Mouse (Mus musculus) hindbrain, postnatal 0 days (tissue): ENCODE results near the gene Syt2. TPM values are rescaled to one million over a fixed set of nuclear protein-coding genes. Genes with fewer than 3 reads are reported as not detected.
A peak's percentile ranks its signal among the peaks of the same experiment; 100 is the strongest.

Experiments used
- ATAC-seq: fragments of 200-750 bp; cut with Nextera tagmentation; 2 replicates; pipeline ENCODE4 v1.8.0; 2017; ENCODE audit warnings: mild to moderate bottlenecking, moderate TSS enrichment, moderate library complexity
- DNase-seq: peaks from one replicate; pipeline ENCODE4 v3.0.0-alpha.2; 2015; ENCODE audit warnings: low spot score
- H3K27ac ChIP-seq: fragments of 300-500 bp; sonication (generic); 2 replicates; pipeline ENCODE4 v1.5.1; 2014; ENCODE audit warnings: mild to moderate bottlenecking
- H3K27me3 ChIP-seq: fragments of 300-500 bp; sonication (generic); 2 replicates; pipeline ENCODE4 v1.6.1; 2014; ENCODE audit warnings: low read length, mixed read lengths; ENCODE audit not compliant: insufficient read depth
- H3K36me3 ChIP-seq: fragments of 300-500 bp; sonication (generic); 2 replicates; pipeline ENCODE4 v1.6.1; 2014; ENCODE audit warnings: low read length, mixed read lengths; ENCODE audit not compliant: insufficient read depth
- H3K4me1 ChIP-seq: fragments of 300-500 bp; sonication (generic); 2 replicates; pipeline ENCODE4 v1.6.1; 2014; ENCODE audit warnings: antibody characterized with exemption, low read length, mixed read lengths; ENCODE audit not compliant: insufficient read depth
- H3K4me2 ChIP-seq: fragments of 300-500 bp; sonication (generic); 2 replicates; pipeline ENCODE4 v1.6.1; 2014; ENCODE audit warnings: low read depth, mild to moderate bottlenecking, low read length, moderate library complexity, mixed read lengths
- H3K4me3 ChIP-seq: fragments of 300-500 bp; sonication (generic); 2 replicates; pipeline ENCODE4 v1.5.1; 2014; ENCODE audit warnings: low read length
- H3K9ac ChIP-seq: fragments of 300-500 bp; sonication (generic); replicated peaks from 2 replicates; pipeline ENCODE4 v1.6.1; 2014; ENCODE audit warnings: mild to moderate bottlenecking, low read length, moderate library complexity, mixed read lengths
- H3K9me3 ChIP-seq: fragments of 300-500 bp; sonication (generic); 2 replicates; pipeline ENCODE4 v1.6.1; 2016; ENCODE audit warnings: low read length, mixed read lengths
- CTCF ChIP-seq: IDR thresholded peaks from 2 replicates; pipeline ENCODE4 v1.5.1; 2016; ENCODE audit warnings: antibody characterized with exemption, control low read depth, low read depth
- WGBS: fragments of 180-500 bp; shearing (Covaris S2); extraction: QIAGEN DNeasy Blood & Tissue Kit; methylation state at CpG from one replicate; pipeline ENCODE4 v1.1.7; 2014; 5-methylcytosine and 5-hydroxymethylcytosine counted together
- polyA plus RNA-seq: library from polyadenylated mRNA; unstranded; fragments of >200 nt; fragmentation: Nextera tagmentation; extraction: Ambion mirVana; gene quantifications from 2 replicates; pipeline ENCODE4 v1.2.1, GENCODE M21; 2015
- total RNA-seq: library from RNA; depleted of rRNA; stranded (reverse); fragments of >200 nt; gene quantifications from 2 replicates; pipeline ENCODE4 v1.2.3, GENCODE M21; 2014

Syt2 gene
- total and polyA plus RNA-seq, 2 experiments from 2014 or later, result 22.5 to 74.7 TPM

GRCm38 (mm10) chr1:134686834-134687421, 40.5 kb downstream of the Syt2 start:
- no peaks in the 10 kb centered on the region for H3K36me3 ChIP-seq
- no peaks in the 10 kb centered on the region for H3K4me1 ChIP-seq
- no peak overlapping the region for H3K4me3 ChIP-seq
- WGBS, result 72% methylated on average over 4 of the region's 4 CpGs
- no peak overlapping the region for H3K4me2 ChIP-seq
- no peak overlapping the region for H3K9ac ChIP-seq
- no peak overlapping the region for H3K27ac ChIP-seq
- peak; percentile 35; the same call in 1 of the 2 replicates for ATAC-seq
- no peaks in the 10 kb centered on the region for H3K27me3 ChIP-seq
- no peaks in the 10 kb centered on the region for H3K9me3 ChIP-seq
- DNase-seq, result no peak
- no peak for TF ChIP-seq CTCF

- Histone ChIP-seq H3K36me3 (no peaks in the 10 kb centered on the region), H3K9ac (no peak overlapping the region), H3K9me3 (no peaks in the 10 kb centered on the region), H3K4me1 (peaks cover 10% of the 10 kb centered on the region; the same call in 1 of the 2 replicates), H3K4me2 (no peak overlapping the region), H3K27ac (no peak overlapping the region), H3K4me3 (no peak overlapping the region), H3K27me3 (no peaks in the 10 kb centered on the region)
- ATAC-seq (no peak), DNase-seq (no peak)
- no peak for TF ChIP-seq CTCF
- WGBS, result 67% methylated on average over 2 of the region's 2 CpGs
Measured at GRCm38 (mm10) chr1:134696302-134696701, 49.8 kb downstream of the Syt2 start.

- H3K36me3 ChIP-seq, result no peaks in the 10 kb centered on the region
- H3K27ac ChIP-seq, result no peak overlapping the region
- H3K4me2 ChIP-seq, result no peak overlapping the region
- WGBS, result 83% methylated on average over 4 of the region's 4 CpGs
- no peak for TF ChIP-seq CTCF
- H3K27me3 ChIP-seq, result no peaks in the 10 kb centered on the region
- ATAC-seq, result no peak
- no peak for DNase-seq
- H3K9ac ChIP-seq, result no peak overlapping the region
- H3K4me3 ChIP-seq, result no peak overlapping the region
- H3K9me3 ChIP-seq, result no peaks in the 10 kb centered on the region
- peaks cover 10% of the 10 kb centered on the region; the same call in 1 of the 2 replicates for H3K4me1 ChIP-seq
Measured at GRCm38 (mm10) chr1:134697073-134697472, 50.6 kb downstream of the Syt2 start.

- Histone ChIP-seq H3K4me3 (no peak overlapping the region), H3K9ac (no peak overlapping the region), H3K4me1 (peaks cover 10% of the 10 kb centered on the region; the same call in 1 of the 2 replicates), H3K27ac (no peak overlapping the region), H3K4me2 (no peak overlapping the region), H3K27me3 (no peaks in the 10 kb centered on the region), H3K36me3 (no peaks in the 10 kb centered on the region), H3K9me3 (no peaks in the 10 kb centered on the region)
- 77% methylated on average over 17 of the region's 17 CpGs for WGBS
- DNase-seq (no peak), ATAC-seq (0 out of 2 replicates have a peak, but pooled peaks have one; percentile 4)
- TF ChIP-seq CTCF, result no peak
Measured at GRCm38 (mm10) chr1:134697522-134698250, 51.2 kb downstream of the Syt2 start.

GRCm38 (mm10) chr1:134698486-134698885, 52.0 kb downstream of the Syt2 start:
- ATAC-seq (peak; percentile 1; the same call in 1 of the 2 replicates), DNase-seq (no peak)
- Histone ChIP-seq H3K9ac (no peak overlapping the region), H3K27ac (no peak overlapping the region), H3K4me1 (peaks cover 10% of the 10 kb centered on the region; the same call in 1 of the 2 replicates), H3K27me3 (no peaks in the 10 kb centered on the region), H3K36me3 (no peaks in the 10 kb centered on the region), H3K4me3 (no peak overlapping the region), H3K4me2 (no peak overlapping the region), H3K9me3 (no peaks in the 10 kb centered on the region)
- no peak for TF ChIP-seq CTCF
- WGBS, result 55% methylated on average over 5 of the region's 5 CpGs

GRCm38 (mm10) chr1:134699390-134699789, 52.9 kb downstream of the Syt2 start:
- Histone ChIP-seq H3K4me3 (no peak overlapping the region), H3K9me3 (no peaks in the 10 kb centered on the region), H3K27me3 (no peaks in the 10 kb centered on the region), H3K36me3 (no peaks in the 10 kb centered on the region), H3K4me1 (peaks cover 10% of the 10 kb centered on the region; the same call in 1 of the 2 replicates), H3K27ac (peak overlapping the region; percentile 38; the same call in 1 of the 2 replicates), H3K9ac (no peak overlapping the region), H3K4me2 (no peak overlapping the region)
- TF ChIP-seq CTCF, result no peak
- peak; percentile 53 for DNase-seq
- 50% methylated on average over 9 of the region's 9 CpGs for WGBS
- peak; percentile 28; the same call in 1 of the 2 replicates for ATAC-seq

GRCm38 (mm10) chr1:134700151-134700550, 53.7 kb downstream of the Syt2 start:
- H3K4me2 ChIP-seq, result no peak overlapping the region
- TF ChIP-seq CTCF, result no peak
- peak overlapping the region; percentile 38; the same call in 1 of the 2 replicates for H3K27ac ChIP-seq
- no peak overlapping the region for H3K9ac ChIP-seq
- H3K9me3 ChIP-seq, result no peaks in the 10 kb centered on the region
- H3K27me3 ChIP-seq, result no peaks in the 10 kb centered on the region
- DNase-seq (no peak), ATAC-seq (no peak)
- no peaks in the 10 kb centered on the region for H3K36me3 ChIP-seq
- H3K4me1 ChIP-seq, result peaks cover 10% of the 10 kb centered on the region; the same call in 1 of the 2 replicates
- no peak overlapping the region for H3K4me3 ChIP-seq
- WGBS, result 38% methylated on average over 2 of the region's 2 CpGs
